Mouse (Mus musculus) hindbrain, embryonic 13.5 days (tissue): ENCODE results near the gene Asb15. TPM values are rescaled to one million over a fixed set of nuclear protein-coding genes. Genes with fewer than 3 reads are reported as not detected.

Source experiments
- ATAC-seq: fragments of 200-750 bp; cut with Nextera tagmentation; 2 replicates; pipeline ENCODE4 v1.8.0; 2017; ENCODE audit warnings: moderate TSS enrichment; ENCODE audit not compliant: low FRiP score
- H3K27ac ChIP-seq: fragments of 300-500 bp; sonication (generic); 2 replicates; pipeline ENCODE4 v1.5.1; 2015; ENCODE audit warnings: inconsistent platforms, mild to moderate bottlenecking, moderate library complexity
- H3K27me3 ChIP-seq: fragments of 300-500 bp; sonication (generic); 2 replicates; pipeline ENCODE4 v1.6.1; 2015; ENCODE audit warnings: mild to moderate bottlenecking, inconsistent platforms
- H3K36me3 ChIP-seq: fragments of 300-500 bp; sonication (generic); 2 replicates; pipeline ENCODE4 v1.6.1; 2015; ENCODE audit warnings: mild to moderate bottlenecking, inconsistent platforms
- H3K4me1 ChIP-seq: fragments of 300-500 bp; sonication (generic); replicated peaks from 2 replicates; pipeline ENCODE4 v1.6.1; 2015; ENCODE audit warnings: inconsistent platforms
- H3K4me2 ChIP-seq: fragments of 300-500 bp; sonication (generic); 2 replicates; pipeline ENCODE4 v1.6.1; 2015; ENCODE audit warnings: inconsistent platforms, mild to moderate bottlenecking, moderate library complexity
- H3K4me3 ChIP-seq: fragments of 300-500 bp; sonication (generic); 2 replicates; pipeline ENCODE4 v1.5.1; 2015; ENCODE audit warnings: mild to moderate bottlenecking, inconsistent platforms
- H3K9ac ChIP-seq: fragments of 300-500 bp; sonication (generic); 2 replicates; pipeline ENCODE4 v1.6.1; 2015; ENCODE audit warnings: mild to moderate bottlenecking, inconsistent platforms
- H3K9me3 ChIP-seq: fragments of 300-500 bp; sonication (generic); 2 replicates; pipeline ENCODE4 v1.6.1; 2016; ENCODE audit warnings: inconsistent platforms
- WGBS: fragments of 180-500 bp; shearing (Covaris S2); methylation state at CpG from one replicate; pipeline ENCODE4 v1.1.7; 2015; 5-methylcytosine and 5-hydroxymethylcytosine counted together
- polyA plus RNA-seq: library from polyadenylated mRNA; unstranded; fragments of >200 nt; fragmentation: Nextera tagmentation; extraction: Ambion mirVana; gene quantifications from 2 replicates; pipeline ENCODE4 v1.2.1, GENCODE M21; 2015

The Asb15 gene
- polyA plus RNA-seq, result not detected in 2 replicates

GRCm38 (mm10) chr6:24528064-24528243 is at the start of gene Asb15:
TSS of gene Asb15 (plus strand) at chr6:24528144.
- Histone ChIP-seq H3K9me3 (no peaks in the 10 kb centered on the region), H3K36me3 (peaks cover 10% of the 10 kb centered on the region; the same call in 1 of the 2 replicates), H3K27me3 (no peaks in the 10 kb centered on the region), H3K4me1 (peaks cover 20% of the 10 kb centered on the region), H3K4me3 (peak within 1 kb of the TSS; percentile 81), H3K4me2 (peak within 1 kb of the TSS; percentile 75), H3K9ac (peak within 1 kb of the TSS; percentile 85), H3K27ac (0 out of 2 replicates have a peak within 1 kb of the TSS, but pooled peaks have one; percentile 13)
- ATAC-seq, result no peak
- WGBS, result 48% methylated on average over 2 of the region's 2 CpGs

GRCm38 (mm10) chr6:24486530-24486929 is 41.4 kb upstream of the Asb15 start:
- 84% methylated on average over 5 of the region's 5 CpGs for WGBS
- Histone ChIP-seq H3K9me3 (no peaks in the 10 kb centered on the region), H3K4me2 (no peak overlapping the region), H3K9ac (no peak overlapping the region), H3K4me3 (no peak overlapping the region), H3K27me3 (no peaks in the 10 kb centered on the region), H3K27ac (no peak overlapping the region), H3K4me1 (no peaks in the 10 kb centered on the region), H3K36me3 (no peaks in the 10 kb centered on the region)
- ATAC-seq, result no peak

DNA sequence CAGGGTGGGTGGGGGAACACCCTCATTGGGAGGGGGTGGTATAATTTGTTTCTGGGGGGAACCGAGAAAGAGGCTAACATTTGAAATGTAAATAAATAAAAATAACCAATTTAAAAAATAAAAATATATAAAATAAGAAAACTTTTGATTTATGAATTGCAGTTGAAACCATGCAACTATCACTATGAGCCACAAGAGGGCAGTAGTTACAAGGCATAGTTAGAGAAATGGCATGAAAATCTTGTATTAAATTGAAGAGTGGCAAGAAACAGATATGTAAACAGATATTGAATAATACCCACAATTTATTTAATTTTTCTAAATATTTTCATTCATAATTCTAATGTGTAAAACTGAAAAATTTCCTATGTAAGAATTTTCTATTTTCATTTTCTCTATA is 37.6 kb upstream of the Asb15 start:
- Histone ChIP-seq H3K27ac (no peak overlapping the region), H3K36me3 (no peaks in the 10 kb centered on the region), H3K4me3 (no peak overlapping the region), H3K27me3 (no peaks in the 10 kb centered on the region), H3K4me2 (no peak overlapping the region), H3K9me3 (no peaks in the 10 kb centered on the region), H3K9ac (no peak overlapping the region), H3K4me1 (no peaks in the 10 kb centered on the region)
- ATAC-seq, result no peak
- 17% methylated on average over 1 of the region's 1 CpGs for whole genome bisulfite sequencing

- no peak overlapping the region for H3K4me3 ChIP-seq
- no peak overlapping the region for H3K4me2 ChIP-seq
- no peaks in the 10 kb centered on the region for H3K36me3 ChIP-seq
- H3K27ac ChIP-seq, result no peak overlapping the region
- no peaks in the 10 kb centered on the region for H3K27me3 ChIP-seq
- no peak for ATAC-seq
- no peak overlapping the region for H3K9ac ChIP-seq
- H3K9me3 ChIP-seq, result no peaks in the 10 kb centered on the region
- no peaks in the 10 kb centered on the region for H3K4me1 ChIP-seq
- WGBS, result 83% methylated on average over 2 of the region's 2 CpGs
These were observed 23.8 kb upstream of the Asb15 start for GRCm38 (mm10) chr6:24504141-24504540.

DNA sequence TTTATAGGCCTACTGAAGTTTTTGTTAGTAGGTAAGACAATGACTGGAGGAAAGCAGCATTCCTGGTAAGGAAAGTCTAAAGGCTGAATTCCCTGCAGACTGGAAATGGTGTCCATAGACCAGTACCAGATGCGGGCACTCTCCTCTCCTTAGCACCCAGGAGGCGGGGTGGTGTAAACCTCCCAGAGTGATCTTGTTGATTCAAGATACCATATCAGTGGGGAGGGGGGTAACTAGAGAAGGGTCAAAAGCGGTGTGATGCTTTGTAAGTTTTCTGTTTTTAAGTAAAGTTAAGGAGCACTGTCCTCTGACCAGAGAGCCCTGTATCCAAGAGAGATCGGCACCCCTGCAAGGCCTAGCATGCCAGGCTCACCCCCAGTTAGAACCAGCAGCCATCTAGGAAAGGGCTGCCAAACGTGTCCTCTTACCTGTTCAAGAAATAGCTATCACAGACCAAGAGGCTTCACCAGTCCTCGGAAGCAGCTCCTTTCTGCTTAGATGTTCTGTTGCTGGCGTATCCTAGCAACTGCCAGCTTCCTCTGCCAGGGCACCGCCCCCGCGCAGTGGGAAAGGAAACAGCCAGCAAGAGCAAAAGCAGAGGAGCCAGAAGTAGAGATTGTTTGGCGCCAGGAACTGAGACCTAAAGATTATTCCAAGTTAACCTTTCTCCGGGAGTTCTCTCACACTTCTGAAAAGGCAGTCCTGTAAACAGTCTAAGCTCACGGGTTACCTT is 13.2 kb upstream of the Asb15 start, which contains the start of gene Iqub:
TSS of gene Iqub (minus strand) at position 516 of the 733 bp plus-strand sequence.
- Histone ChIP-seq H3K9ac (peak within 1 kb of the TSS; percentile 55), H3K4me1 (peaks cover 9% of the 10 kb centered on the region), H3K36me3 (peaks cover 15% of the 10 kb centered on the region), H3K9me3 (no peaks in the 10 kb centered on the region), H3K27me3 (no peaks in the 10 kb centered on the region), H3K4me2 (peak within 1 kb of the TSS; percentile 43), H3K4me3 (peak within 1 kb of the TSS; percentile 12; the same call in 1 of the 2 replicates), H3K27ac (0 out of 2 replicates have a peak within 1 kb of the TSS, but pooled peaks have one; percentile 30)
- WGBS, result 25% methylated on average over 13 of the region's 13 CpGs
- peak; percentile 90 for ATAC-seq

- Histone ChIP-seq H3K27ac (no peak overlapping the region), H3K9me3 (no peaks in the 10 kb centered on the region), H3K36me3 (peaks cover 19% of the 10 kb centered on the region), H3K9ac (no peak overlapping the region), H3K4me1 (peaks cover 9% of the 10 kb centered on the region), H3K4me2 (no peak overlapping the region), H3K27me3 (no peaks in the 10 kb centered on the region), H3K4me3 (no peak overlapping the region)
- WGBS, result 42% methylated on average over 2 of the region's 2 CpGs
- ATAC-seq, result 0 out of 2 replicates have a peak, but pooled peaks have one; percentile 50
These were observed 11.7 kb upstream of the Asb15 start for GRCm38 (mm10) chr6:24516197-24516596.

DNA sequence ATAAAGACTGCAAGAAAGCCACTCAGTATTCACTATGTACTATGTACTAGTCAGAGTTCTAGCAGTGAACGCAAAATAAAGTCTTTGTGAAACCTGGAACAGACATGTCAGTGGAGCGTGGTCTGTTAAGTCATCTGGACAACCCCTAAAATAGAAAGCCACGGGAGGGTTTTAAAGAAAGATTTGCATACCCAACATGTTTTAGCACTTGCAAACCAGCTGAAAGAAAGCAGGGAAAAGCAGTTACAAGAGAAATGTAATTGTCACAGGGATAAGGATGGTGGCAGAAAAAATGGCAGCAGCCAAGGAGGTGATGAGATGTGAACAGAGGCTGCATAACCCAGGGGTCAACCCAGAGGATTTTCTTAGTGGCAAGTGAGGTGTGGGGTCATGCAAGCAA is 2.2 kb upstream of the Asb15 start:
- Histone ChIP-seq H3K4me2 (peak overlapping the region; percentile 75; the same call in 1 of the 2 replicates), H3K27me3 (no peaks in the 10 kb centered on the region), H3K9me3 (no peaks in the 10 kb centered on the region), H3K4me3 (0 out of 2 replicates have a peak overlapping the region, but pooled peaks have one; percentile 81), H3K36me3 (peaks cover 29% of the 10 kb centered on the region), H3K4me1 (peaks cover 20% of the 10 kb centered on the region), H3K9ac (no peak overlapping the region), H3K27ac (no peak overlapping the region)
- WGBS, result 93% methylated on average over 3 of the region's 3 CpGs
- no peak for ATAC-seq

- peaks cover 20% of the 10 kb centered on the region for H3K4me1 ChIP-seq
- H3K27ac ChIP-seq, result 0 out of 2 replicates have a peak within 1 kb of the TSS, but pooled peaks have one; percentile 13
- peak; percentile 98 for ATAC-seq
- H3K36me3 ChIP-seq, result peaks cover 13% of the 10 kb centered on the region
- H3K9ac ChIP-seq, result peak within 1 kb of the TSS; percentile 85
- H3K27me3 ChIP-seq, result no peaks in the 10 kb centered on the region
- H3K9me3 ChIP-seq, result no peaks in the 10 kb centered on the region
- under 1% methylated on average over 53 of the region's 53 CpGs for WGBS
- peak within 1 kb of the TSS; percentile 75 for H3K4me2 ChIP-seq
- H3K4me3 ChIP-seq, result peak within 1 kb of the TSS; percentile 81
These were observed 535 bp upstream of the Asb15 start, which contains the start of gene Ndufa5 for GRCm38 (mm10) chr6:24527155-24528063. TSS of gene Ndufa5 (minus strand) at chr6:24528013.

GRCm38 (mm10) chr6:24530166-24530565 is 2.2 kb downstream of the Asb15 start:
- Histone ChIP-seq H3K9me3 (no peaks in the 10 kb centered on the region), H3K4me2 (peak overlapping the region; percentile 42), H3K27me3 (no peaks in the 10 kb centered on the region), H3K4me3 (no peak overlapping the region), H3K4me1 (peaks cover 20% of the 10 kb centered on the region), H3K9ac (no peak overlapping the region), H3K36me3 (no peaks in the 10 kb centered on the region), H3K27ac (no peak overlapping the region)
- ATAC-seq, result no peak
- 39% methylated on average over 4 of the region's 4 CpGs for WGBS

- no peaks in the 10 kb centered on the region for H3K9me3 ChIP-seq
- no peak overlapping the region for H3K27ac ChIP-seq
- no peak overlapping the region for H3K9ac ChIP-seq
- H3K27me3 ChIP-seq, result no peaks in the 10 kb centered on the region
- peak overlapping the region; percentile 42 for H3K4me2 ChIP-seq
- 64% methylated on average over 11 of the region's 11 CpGs for WGBS
- no peak overlapping the region for H3K4me3 ChIP-seq
- no peak for ATAC-seq
- H3K36me3 ChIP-seq, result no peaks in the 10 kb centered on the region
- H3K4me1 ChIP-seq, result peaks cover 16% of the 10 kb centered on the region
These were observed 2.9 kb downstream of the Asb15 start for GRCm38 (mm10) chr6:24530711-24531420.

- Histone ChIP-seq H3K36me3 (no peaks in the 10 kb centered on the region), H3K27ac (no peak overlapping the region), H3K9me3 (no peaks in the 10 kb centered on the region), H3K4me3 (no peak overlapping the region), H3K4me2 (no peak overlapping the region), H3K9ac (no peak overlapping the region), H3K27me3 (no peaks in the 10 kb centered on the region), H3K4me1 (peaks cover 7% of the 10 kb centered on the region)
- 83% methylated on average over 3 of the region's 3 CpGs for WGBS
- ATAC-seq, result no peak
These were observed 4.9 kb downstream of the Asb15 start for GRCm38 (mm10) chr6:24532804-24533203.

- no peak overlapping the region for H3K4me2 ChIP-seq
- H3K27me3 ChIP-seq, result no peaks in the 10 kb centered on the region
- no peaks in the 10 kb centered on the region for H3K4me1 ChIP-seq
- H3K9me3 ChIP-seq, result no peaks in the 10 kb centered on the region
- H3K27ac ChIP-seq, result no peak overlapping the region
- no peak overlapping the region for H3K4me3 ChIP-seq
- no peak for ATAC-seq
- H3K9ac ChIP-seq, result no peak overlapping the region
- WGBS, result 92% methylated on average over 3 of the region's 3 CpGs
- no peaks in the 10 kb centered on the region for H3K36me3 ChIP-seq
These were observed 10.5 kb downstream of the Asb15 start for GRCm38 (mm10) chr6:24538435-24538834.
